Mouse (Mus musculus) cortical plate, adult 2 months (tissue): ENCODE measurements around the gene Ccdc32. TPM values are rescaled to one million over a fixed set of nuclear protein-coding genes. Genes with fewer than 3 reads are reported as not detected.

Experiments used
- H3K27ac ChIP-seq: fragments of 200-500 bp; 2 replicates; pipeline ENCODE4 v1.5.1; 2012; ENCODE audit warnings: low read length, control low read depth, inconsistent platforms; ENCODE audit not compliant: insufficient read depth
- H3K4me1 ChIP-seq: fragments of 200-500 bp; 2 replicates; pipeline ENCODE4 v1.6.1; 2011; ENCODE audit warnings: low read length; ENCODE audit not compliant: control insufficient read depth, insufficient read depth
- H3K4me3 ChIP-seq: fragments of 200-500 bp; 2 replicates; pipeline ENCODE4 v1.5.1; 2011; ENCODE audit warnings: mild to moderate bottlenecking, low read length, control low read depth; ENCODE audit not compliant: insufficient read depth
- CTCF ChIP-seq: fragments of 200-500 bp; IDR thresholded peaks from 2 replicates; pipeline ENCODE4 v1.5.1; 2011; ENCODE audit warnings: mild to moderate bottlenecking, control low read depth, low read length; ENCODE audit not compliant: insufficient read depth; ENCODE audit errors: extremely low read depth
- POLR2A ChIP-seq: fragments of 200-500 bp; IDR thresholded peaks from 2 replicates; pipeline ENCODE4 v1.6.1; 2011; ENCODE audit warnings: mild to moderate bottlenecking, low read length, control low read depth; ENCODE audit not compliant: insufficient read depth; ENCODE audit errors: extremely low read depth
- polyA plus RNA-seq: library from polyadenylated mRNA; depleted of rRNA; stranded (reverse); fragments of >200 nt; gene quantifications from 2 replicates; pipeline ENCODE4 v1.2.3, GENCODE M21; 2012

Gene Ccdc32
- polyA plus RNA-seq, 1 experiment: 45.1 TPM

DNA sequence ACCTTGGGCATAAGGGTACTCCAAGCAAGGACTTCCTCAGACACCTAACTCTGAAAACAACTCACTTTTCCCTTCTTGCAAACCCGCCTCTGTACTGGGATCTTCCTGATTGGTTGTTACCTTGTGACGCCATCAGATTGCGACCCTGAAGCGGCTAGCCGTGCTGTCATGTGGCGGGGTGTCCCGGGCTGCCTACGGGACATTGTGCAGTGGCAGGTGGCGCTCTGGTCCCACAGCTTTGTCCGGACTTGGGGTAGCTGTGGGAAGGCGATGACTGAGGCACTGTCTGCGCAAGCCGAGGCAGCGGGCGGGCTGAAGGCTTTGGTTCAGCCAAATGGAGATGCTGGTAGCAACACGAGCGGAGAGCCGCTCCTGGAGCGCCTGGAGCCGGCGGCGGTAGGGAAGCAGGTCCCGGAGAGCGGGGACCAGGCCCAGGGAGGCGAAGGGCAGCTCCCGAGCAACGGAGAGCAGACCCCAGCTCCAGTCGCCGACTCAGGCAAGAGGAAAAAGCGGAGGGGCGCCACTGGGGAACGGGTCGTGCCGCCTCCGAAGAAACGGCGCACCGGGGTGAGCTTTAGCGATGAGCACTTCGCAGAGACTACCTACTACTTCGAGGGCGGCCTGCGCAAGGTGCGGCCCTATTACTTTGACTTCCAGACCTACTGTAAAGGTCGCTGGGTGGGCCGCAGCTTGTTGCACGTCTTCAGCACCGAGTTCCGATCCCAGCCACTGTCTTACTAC lies 5.6 kb upstream of the Ccdc32 start, which contains the start of gene Rpusd2:
TSS of gene Rpusd2 (plus strand) at position 135 of the 741 bp plus-strand sequence.
- Histone ChIP-seq H3K4me1 (peaks cover 1% of the 10 kb centered on the region; the same call in 1 of the 2 replicates), H3K4me3 (peak within 1 kb of the TSS; percentile 52), H3K27ac (no peak within 1 kb of the TSS)
- TF ChIP-seq POLR2A (peak; percentile 72; the same call in 1 of the 2 replicates), CTCF (no peak)

DNA sequence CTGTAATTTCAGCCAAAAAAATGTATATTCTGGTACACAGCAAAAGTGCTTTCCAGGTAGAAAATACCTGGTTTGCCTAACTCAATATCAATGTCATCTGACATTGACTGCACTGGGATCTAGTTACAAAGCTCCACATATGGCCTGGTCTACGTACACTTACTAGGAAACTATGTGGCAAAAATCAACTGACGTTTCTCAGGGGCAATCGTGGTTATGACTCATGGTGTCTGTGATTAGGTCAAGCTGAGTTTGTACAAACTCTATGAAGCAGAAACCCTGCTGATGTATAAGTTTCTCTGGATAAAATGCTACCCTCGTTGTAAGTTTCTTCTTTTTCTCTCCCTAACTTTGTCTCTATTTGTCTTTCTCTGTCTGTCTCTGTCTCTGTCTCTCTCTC lies 3.0 kb upstream of the Ccdc32 start:
- Histone ChIP-seq H3K4me3 (no peak overlapping the region), H3K4me1 (peaks cover 5% of the 10 kb centered on the region), H3K27ac (no peak overlapping the region)
- TF ChIP-seq POLR2A (no peak), CTCF (no peak)

GRCm38 (mm10) chr2:119026951-119027350 lies 2.2 kb downstream of the Ccdc32 start:
- Histone ChIP-seq H3K4me3 (no peak overlapping the region), H3K4me1 (peaks cover 3% of the 10 kb centered on the region), H3K27ac (no peak overlapping the region)
- TF ChIP-seq CTCF (no peak), POLR2A (no peak)

GRCm38 (mm10) chr2:119025239-119025616 lies 4.0 kb downstream of the Ccdc32 start:
- Histone ChIP-seq H3K4me3 (no peak overlapping the region), H3K4me1 (peaks cover 3% of the 10 kb centered on the region), H3K27ac (no peak overlapping the region)
- TF ChIP-seq POLR2A: no peak
- no peak for TF ChIP-seq CTCF

- TF ChIP-seq POLR2A: no peak
- peak; percentile 23; the same call in 1 of the 2 replicates for TF ChIP-seq CTCF
- peaks cover 3% of the 10 kb centered on the region for H3K4me1 ChIP-seq
Observed at GRCm38 (mm10) chr2:119024536-119025238, 4.5 kb downstream of the Ccdc32 start.

DNA sequence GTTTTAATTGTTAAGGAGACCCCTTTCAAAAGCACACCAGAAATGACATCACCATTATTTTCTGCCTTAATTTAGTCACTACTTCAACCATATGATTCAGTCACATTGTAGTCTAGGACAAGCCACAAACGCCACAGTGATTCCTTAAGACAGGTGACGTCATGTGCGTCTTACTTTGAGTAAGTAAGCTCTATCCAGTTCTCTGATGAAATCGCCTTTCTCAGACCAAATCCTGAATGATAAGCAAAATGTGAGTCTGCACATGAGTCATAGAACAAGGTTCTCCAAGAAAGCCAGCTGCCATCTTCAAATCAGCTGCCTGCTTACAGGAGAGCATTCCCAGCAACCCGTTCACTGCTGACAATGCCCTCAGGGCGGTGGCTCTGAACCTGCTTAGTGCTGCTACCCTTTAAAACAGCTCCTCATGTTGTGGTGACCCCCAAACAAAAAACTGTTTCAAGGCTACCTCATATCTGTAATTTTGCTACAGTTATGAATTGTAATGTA lies 6.0 kb downstream of the Ccdc32 start:
- Histone ChIP-seq H3K4me3 (no peak overlapping the region), H3K27ac (no peak overlapping the region), H3K4me1 (peaks cover 3% of the 10 kb centered on the region)
- no peak for TF ChIP-seq POLR2A
- no peak for TF ChIP-seq CTCF

More at GRCm38 (mm10) chr2:119024536-119025238, 4.5 kb downstream of the Ccdc32 start:
- Histone ChIP-seq H3K27ac (no peak overlapping the region), H3K4me3 (no peak overlapping the region)

- H3K27ac ChIP-seq: no peak overlapping the region
- TF ChIP-seq CTCF (no peak), POLR2A (no peak)
- H3K4me1 ChIP-seq: 0 out of 2 replicates have a peak, but pooled peaks cover 2% of the 10 kb centered on the region
- no peak overlapping the region for H3K4me3 ChIP-seq
Observed at GRCm38 (mm10) chr2:119019538-119019937, 9.7 kb downstream of the Ccdc32 start.

GRCm38 (mm10) chr2:119019131-119019530 lies 10.1 kb downstream of the Ccdc32 start:
- TF ChIP-seq CTCF (no peak), POLR2A (no peak)
- H3K27ac ChIP-seq: no peak overlapping the region
- H3K4me1 ChIP-seq: 0 out of 2 replicates have a peak, but pooled peaks cover 2% of the 10 kb centered on the region
- no peak overlapping the region for H3K4me3 ChIP-seq

GRCm38 (mm10) chr2:119018391-119019122 lies 10.6 kb downstream of the Ccdc32 start:
- no peak overlapping the region for H3K4me3 ChIP-seq
- TF ChIP-seq CTCF (no peak), POLR2A (no peak)
- H3K27ac ChIP-seq: no peak overlapping the region
- 0 out of 2 replicates have a peak, but pooled peaks cover 2% of the 10 kb centered on the region for H3K4me1 ChIP-seq
